In genomic region chr3:104669856-104670182, GRCm38 (mm10) we compare ENCODE assay signal across 11 mouse cellular contexts. TPM values are rescaled to one million over a fixed set of nuclear protein-coding genes. Genes with fewer than 3 reads are reported as not detected.
DNase-seq lines count a peak whose midpoint lies in the region; ATAC-seq and TF ChIP-seq lines count a peak whose summit lies in the region.
"Had no signal": no experiment of that assay in that cellular context is flagged by ENCODE, and none has a peak within 500 bp of the region (broad histone marks: within the 10 kb centered on the region; RNA-seq: fewer than 3 reads in every experiment).

No protein-coding gene starts in this region.

- H3K9ac ChIP-seq in hindbrain, embryonic 14.5 days: no peak overlapping the region
- H3K9ac ChIP-seq in midbrain, postnatal 0 days (replicated peaks; ENCODE audit: low read length, poor library complexity, severe bottlenecking): no peak overlapping the region
- H3K9ac ChIP-seq in midbrain, embryonic 14.5 days (replicated peaks; ENCODE audit: low read length): no peak overlapping the region
- no peak overlapping the region for H3K9ac ChIP-seq in hindbrain, embryonic 16.5 days (ENCODE audit: low read depth, low read length)
- H3K9ac ChIP-seq in stomach, embryonic 15.5 days: no peak overlapping the region
- H3K9ac ChIP-seq: limb, embryonic 15.5 days; midbrain, embryonic 12.5 days had no signal

- H3K4me2 ChIP-seq in hindbrain, embryonic 14.5 days (replicated peaks): no peak overlapping the region
- no peak overlapping the region for H3K4me2 ChIP-seq in midbrain, postnatal 0 days (ENCODE audit: low read depth, low read length, poor library complexity, severe bottlenecking)
- no peak overlapping the region for H3K4me2 ChIP-seq in midbrain, embryonic 14.5 days (ENCODE audit: low read length)
- no peak overlapping the region for H3K4me2 ChIP-seq in hindbrain, embryonic 16.5 days (ENCODE audit: low read length)
- H3K4me2 ChIP-seq in stomach, embryonic 15.5 days: no peak overlapping the region
- H3K4me2 ChIP-seq: limb, embryonic 15.5 days; midbrain, embryonic 12.5 days had no signal

- no peaks in the 10 kb centered on the region for H3K36me3 ChIP-seq in hindbrain, embryonic 10.5 days
- no peaks in the 10 kb centered on the region for H3K36me3 ChIP-seq in hindbrain, embryonic 14.5 days (replicated peaks; ENCODE audit: control insufficient read depth, insufficient read depth)
- H3K36me3 ChIP-seq in midbrain, postnatal 0 days (ENCODE audit: insufficient read depth, low read length): no peaks in the 10 kb centered on the region
- no peaks in the 10 kb centered on the region for H3K36me3 ChIP-seq in midbrain, embryonic 14.5 days (ENCODE audit: control insufficient read depth, insufficient read depth, low read length)
- H3K36me3 ChIP-seq in hindbrain, embryonic 16.5 days (ENCODE audit: control insufficient read depth, insufficient read depth, low read length): no peaks in the 10 kb centered on the region
- H3K36me3 ChIP-seq in stomach, embryonic 15.5 days: no peaks in the 10 kb centered on the region
- H3K36me3 ChIP-seq: limb, embryonic 15.5 days; midbrain, embryonic 12.5 days had no signal

- H3K9me3 ChIP-seq in hindbrain, embryonic 10.5 days: no peaks in the 10 kb centered on the region
- no peaks in the 10 kb centered on the region for H3K9me3 ChIP-seq in hindbrain, embryonic 14.5 days (ENCODE audit: control insufficient read depth, low read length)
- H3K9me3 ChIP-seq in midbrain, postnatal 0 days (ENCODE audit: low read length): no peaks in the 10 kb centered on the region
- no peaks in the 10 kb centered on the region for H3K9me3 ChIP-seq in midbrain, embryonic 14.5 days (ENCODE audit: control insufficient read depth, low read length)
- H3K9me3 ChIP-seq in hindbrain, embryonic 16.5 days (ENCODE audit: control insufficient read depth, low read length): no peaks in the 10 kb centered on the region
- no peaks in the 10 kb centered on the region for H3K9me3 ChIP-seq in stomach, embryonic 15.5 days
- H3K9me3 ChIP-seq: limb, embryonic 15.5 days; midbrain, embryonic 12.5 days had no signal

- H3K4me3 ChIP-seq in hindbrain, embryonic 10.5 days: no peak overlapping the region
- H3K4me3 ChIP-seq in hindbrain, embryonic 14.5 days (replicated peaks; ENCODE audit: low read length): no peak overlapping the region
- H3K4me3 ChIP-seq in midbrain, postnatal 0 days (ENCODE audit: low read depth, low read length): no peak overlapping the region
- no peak overlapping the region for H3K4me3 ChIP-seq in midbrain, embryonic 14.5 days (replicated peaks; ENCODE audit: low read depth, low read length)
- H3K4me3 ChIP-seq in hindbrain, embryonic 16.5 days (ENCODE audit: low read length): no peak overlapping the region
- no peak overlapping the region for H3K4me3 ChIP-seq in stomach, embryonic 15.5 days (replicated peaks)
- H3K4me3 ChIP-seq: limb, embryonic 15.5 days; midbrain, embryonic 12.5 days had no signal

- peaks cover 43% of the 10 kb centered on the region for H3K4me1 ChIP-seq in hindbrain, embryonic 10.5 days (replicated peaks)
- H3K4me1 ChIP-seq in hindbrain, embryonic 14.5 days (replicated peaks; ENCODE audit: control insufficient read depth, insufficient read depth, low read length): peaks cover 10% of the 10 kb centered on the region
- 0 out of 2 replicates have a peak, but pooled peaks cover 7% of the 10 kb centered on the region for H3K4me1 ChIP-seq in midbrain, postnatal 0 days (ENCODE audit: insufficient read depth, low read length)
- H3K4me1 ChIP-seq in midbrain, embryonic 14.5 days (ENCODE audit: control insufficient read depth, insufficient read depth, low read length): peaks cover 5% of the 10 kb centered on the region
- H3K4me1 ChIP-seq in hindbrain, embryonic 16.5 days (ENCODE audit: control insufficient read depth, insufficient read depth, low read depth, low read length): peaks cover 7% of the 10 kb centered on the region
- peaks cover 26% of the 10 kb centered on the region for H3K4me1 ChIP-seq in stomach, embryonic 15.5 days

- DNase-seq in hindbrain, embryonic 10.5 days (ENCODE audit: low spot score): no peak
- DNase-seq in hindbrain, embryonic 14.5 days (ENCODE audit: low spot score): no peak
- no peak for DNase-seq in midbrain, postnatal 0 days (ENCODE audit: low spot score)
- DNase-seq in midbrain, embryonic 14.5 days: no peak
- DNase-seq in ovary, postnatal 10 days (ENCODE audit: low spot score): no peak
- no peak for DNase-seq in cerebellum, adult 11-12 months
- DNase-seq: heart, postnatal 10 days had no signal

- peaks cover 3% of the 10 kb centered on the region; the same call in 1 of the 2 replicates for H3K27me3 ChIP-seq in hindbrain, embryonic 10.5 days (ENCODE audit: insufficient read depth, poor library complexity, severe bottlenecking)
- no peaks in the 10 kb centered on the region for H3K27me3 ChIP-seq in hindbrain, embryonic 14.5 days (ENCODE audit: control insufficient read depth, insufficient read depth, low read length)
- no peaks in the 10 kb centered on the region for H3K27me3 ChIP-seq in midbrain, postnatal 0 days (ENCODE audit: insufficient read depth, low read length)
- H3K27me3 ChIP-seq in midbrain, embryonic 14.5 days (ENCODE audit: control insufficient read depth, insufficient read depth, low read length): no peaks in the 10 kb centered on the region
- no peaks in the 10 kb centered on the region for H3K27me3 ChIP-seq in hindbrain, embryonic 16.5 days (replicated peaks; ENCODE audit: control insufficient read depth, insufficient read depth, low read length)
- H3K27me3 ChIP-seq in stomach, embryonic 15.5 days (replicated peaks): no peaks in the 10 kb centered on the region
- H3K27me3 ChIP-seq: limb, embryonic 15.5 days had no signal

- ATAC-seq in hindbrain, embryonic 14.5 days (ENCODE audit: low FRiP score): no peak
- ATAC-seq in midbrain, postnatal 0 days (ENCODE audit: low FRiP score): peak; percentile 22; the same call in 1 of the 2 replicates
- no peak for ATAC-seq in midbrain, embryonic 14.5 days (ENCODE audit: low FRiP score, low TSS enrichment)
- 0 out of 2 replicates have a peak, but pooled peaks have one; percentile 13 for ATAC-seq in hindbrain, embryonic 16.5 days
- no peak for ATAC-seq in stomach, embryonic 15.5 days (ENCODE audit: insufficient read depth, low FRiP score, low read depth)

- WGBS in hindbrain, embryonic 10.5 days: 20% methylated on average over 1 of the region's 1 CpGs
- WGBS in hindbrain, embryonic 14.5 days: 29% methylated on average over 1 of the region's 1 CpGs
- WGBS in midbrain, postnatal 0 days: 33% methylated on average over 1 of the region's 1 CpGs
- WGBS in midbrain, embryonic 14.5 days: 22% methylated on average over 1 of the region's 1 CpGs
- WGBS in hindbrain, embryonic 16.5 days: 27% methylated on average over 1 of the region's 1 CpGs
- WGBS in stomach, embryonic 15.5 days: 58% methylated on average over 1 of the region's 1 CpGs

- no peak for TF ChIP-seq CTCF in midbrain, postnatal 0 days (IDR thresholded peaks at IDR 0.05)

- peak overlapping the region; percentile 14 for H3K27ac ChIP-seq in hindbrain, embryonic 10.5 days
- no peak overlapping the region for H3K27ac ChIP-seq in hindbrain, embryonic 14.5 days
- no peak overlapping the region for H3K27ac ChIP-seq in midbrain, postnatal 0 days (ENCODE audit: low read depth, low read length)
- no peak overlapping the region for H3K27ac ChIP-seq in midbrain, embryonic 14.5 days (replicated peaks; ENCODE audit: low read depth, low read length)
- no peak overlapping the region for H3K27ac ChIP-seq in hindbrain, embryonic 16.5 days (ENCODE audit: low read depth, low read length)
- peak overlapping the region; percentile 51; the same call in 1 of the 2 replicates for H3K27ac ChIP-seq in stomach, embryonic 15.5 days
- H3K27ac ChIP-seq: limb, embryonic 15.5 days; midbrain, embryonic 12.5 days had no signal

RNA-seq across cellular contexts. Expression of gene Slc16a1, which starts 31.4 kb away (rescaled TPM):
- polyA plus RNA-seq in hindbrain, embryonic 10.5 days (2016; fragmentation: Nextera tagmentation; extraction: Ambion mirVana): 29.7 and 45.0 TPM in 2 replicates
- 10.0 and 12.3 TPM in 2 replicates for polyA plus RNA-seq in hindbrain, embryonic 14.5 days (2014; fragmentation: Nextera tagmentation; extraction: Ambion mirVana)
- total RNA-seq in midbrain, postnatal 0 days (2014; rRNA removed): 31.2 and 36.6 TPM in 2 replicates
- 19.1 and 20.5 TPM in 2 replicates for polyA plus RNA-seq in midbrain, postnatal 0 days (2015; fragmentation: Nextera tagmentation; extraction: Ambion mirVana)
- polyA plus RNA-seq in midbrain, embryonic 14.5 days (2014; fragmentation: Nextera tagmentation; extraction: Ambion mirVana): 7.4 and 8.9 TPM in 2 replicates
- 12.6 and 12.7 TPM in 2 replicates for polyA plus RNA-seq in hindbrain, embryonic 16.5 days (2015; fragmentation: Nextera tagmentation; extraction: Ambion mirVana)
- polyA plus RNA-seq in stomach, embryonic 15.5 days (2015; fragmentation: Nextera tagmentation; extraction: Ambion mirVana): 33.7 and 35.6 TPM in 2 replicates

Comparison
In these comparisons a context has a peak if more than half of its experiments do, and no peak if none do; other contexts are left out.
1. H3K27ac ChIP-seq: peak in hindbrain, embryonic 10.5 days (single experiment) and stomach, embryonic 15.5 days (single experiment); none in hindbrain, embryonic 14.5 days (single experiment), midbrain, postnatal 0 days (single experiment), midbrain, embryonic 14.5 days (single experiment) and hindbrain, embryonic 16.5 days (single experiment).
2. ATAC-seq: peak in midbrain, postnatal 0 days (single experiment) and hindbrain, embryonic 16.5 days (single experiment); none in hindbrain, embryonic 14.5 days (single experiment), midbrain, embryonic 14.5 days (single experiment) and stomach, embryonic 15.5 days (single experiment).